ENCODE assay signal across 23 mouse cellular contexts in the genomic region with DNA sequence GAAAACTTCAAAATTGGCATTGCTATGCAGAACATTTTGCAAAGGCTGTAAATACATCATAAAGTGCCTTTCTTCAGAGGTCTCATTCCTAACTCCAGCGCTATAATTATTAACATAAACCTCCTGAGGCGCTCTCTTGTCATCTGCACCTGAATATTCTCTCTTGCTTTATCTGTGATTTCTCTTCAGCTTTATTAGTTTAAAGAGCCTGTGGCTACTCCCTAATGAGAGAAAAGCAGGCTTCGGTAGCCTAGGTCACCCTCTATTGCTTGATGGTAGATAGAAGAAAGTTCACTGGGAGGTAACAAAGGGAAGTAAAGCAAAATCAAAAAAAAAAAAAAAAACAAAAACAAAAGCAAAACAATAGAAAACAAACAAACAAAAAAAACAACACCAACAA.
"Had no signal": no experiment of that assay in that cellular context is flagged by ENCODE, and none has a peak within 500 bp of the region (broad histone marks: within the 10 kb centered on the region; RNA-seq: fewer than 3 reads in every experiment).

No protein-coding gene starts in this region.

- H3K27ac ChIP-seq: kidney, postnatal 0 days; layer of hippocampus, adult 2 months; liver, embryonic 12.5 days; liver, embryonic 15.5 days; lung, embryonic 15.5 days; neural tube, embryonic 12.5 days; neural tube, embryonic 15.5 days; stomach, postnatal 0 days had no signal

- H3K4me3 ChIP-seq: layer of hippocampus, adult 2 months; liver, embryonic 12.5 days; liver, embryonic 15.5 days; lung, embryonic 15.5 days; megakaryocyte, embryonic 14.5 days; neural tube, embryonic 12.5 days; neural tube, embryonic 15.5 days had no signal

- DNase-seq: kidney, adult 2 months; kidney, postnatal 25 days; layer of hippocampus, adult 9-11 months; liver; lung, adult 18-20 months; lung, postnatal 10 days; lung, postnatal 36 days; right cerebral cortex, adult 18-20 months; right cerebral cortex, postnatal 14 days; right cerebral cortex, postnatal 4 days; thymus, adult 2 months; thymus, postnatal 14 days; thymus, postnatal 4 days had no signal

- H3K4me1 ChIP-seq: liver, embryonic 12.5 days; liver, embryonic 15.5 days; lung, embryonic 15.5 days; megakaryocyte, embryonic 14.5 days; neural tube, embryonic 12.5 days; neural tube, embryonic 15.5 days had no signal

- H3K27me3 ChIP-seq: liver, embryonic 12.5 days; liver, embryonic 15.5 days; lung, embryonic 15.5 days; megakaryocyte, embryonic 14.5 days; neural tube, embryonic 12.5 days; neural tube, embryonic 15.5 days had no signal

- H3K9ac ChIP-seq: liver, embryonic 12.5 days; liver, embryonic 15.5 days; lung, embryonic 15.5 days; neural tube, embryonic 12.5 days; neural tube, embryonic 15.5 days had no signal

- H3K36me3 ChIP-seq: liver, embryonic 12.5 days; liver, embryonic 15.5 days; lung, embryonic 15.5 days; neural tube, embryonic 12.5 days; neural tube, embryonic 15.5 days had no signal

- H3K4me2 ChIP-seq: liver, embryonic 12.5 days; liver, embryonic 15.5 days; lung, embryonic 15.5 days; neural tube, embryonic 12.5 days; neural tube, embryonic 15.5 days had no signal

- H3K9me3 ChIP-seq: liver, embryonic 12.5 days; liver, embryonic 15.5 days; lung, embryonic 15.5 days; neural tube, embryonic 12.5 days; neural tube, embryonic 15.5 days had no signal

- ATAC-seq: intestine, postnatal 0 days; liver, embryonic 12.5 days had no signal
